Mouse (Mus musculus): Measurements from ENCODE around the gene Shpk. TPM values are rescaled to one million over a fixed set of nuclear protein-coding genes. Genes with fewer than 3 reads are reported as not detected.

The Shpk gene
- total RNA-seq, 1 experiment from 2014 or later, result 3.2 TPM

DNA sequence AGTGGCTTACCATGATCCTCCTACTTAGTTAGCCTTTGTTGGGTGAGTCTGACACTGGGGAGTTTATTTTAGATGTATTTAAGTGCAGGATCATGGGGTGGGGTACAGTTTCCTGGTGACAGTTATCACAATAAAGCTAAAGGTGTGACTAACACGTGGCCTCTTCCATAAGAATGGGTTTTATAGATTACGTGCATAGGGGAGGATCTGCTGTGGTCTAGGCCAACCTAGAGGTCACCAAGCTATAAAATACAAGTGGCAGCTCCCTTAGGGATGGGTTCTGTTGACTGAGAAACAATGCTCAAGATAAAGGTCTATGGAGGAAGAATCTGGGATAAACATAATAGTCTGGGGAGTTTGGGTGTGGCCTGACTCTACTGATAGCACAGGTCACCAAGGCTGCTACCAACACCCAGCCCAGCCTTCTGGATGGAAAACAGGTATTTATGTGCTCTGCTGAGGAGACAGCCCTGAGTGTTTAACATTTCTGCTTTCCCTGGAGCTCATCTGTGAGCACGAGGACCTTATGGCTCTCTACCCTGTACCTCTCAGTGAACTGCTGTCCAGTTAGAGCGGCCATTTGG lies 58.2 kb downstream of the Shpk start:
- no peak for ATAC-seq (replicated peaks; ENCODE audit: low read depth, poor library complexity, severe bottlenecking)

DNA sequence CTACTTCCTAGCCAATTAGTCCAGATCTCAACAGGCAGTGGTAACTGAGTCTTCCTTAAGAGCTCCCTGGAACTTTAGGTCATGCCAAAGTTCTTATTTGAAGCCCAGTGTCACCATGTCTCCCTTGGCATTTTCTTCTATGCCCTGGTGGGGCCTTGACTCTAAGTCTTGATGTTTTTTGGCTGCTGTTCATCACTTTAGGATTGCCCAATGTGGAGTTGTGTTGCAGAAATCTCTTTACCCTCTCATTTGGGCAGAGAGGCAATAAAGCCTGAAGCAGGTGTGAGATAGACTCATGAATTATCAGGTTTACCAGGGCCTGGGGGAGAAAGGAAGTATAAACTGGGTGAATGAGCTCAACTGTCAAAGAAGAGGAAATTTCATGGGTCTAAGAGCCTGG lies 59.4 kb downstream of the Shpk start:
- no peak for ATAC-seq (replicated peaks; ENCODE audit: low read depth, poor library complexity, severe bottlenecking)

DNA sequence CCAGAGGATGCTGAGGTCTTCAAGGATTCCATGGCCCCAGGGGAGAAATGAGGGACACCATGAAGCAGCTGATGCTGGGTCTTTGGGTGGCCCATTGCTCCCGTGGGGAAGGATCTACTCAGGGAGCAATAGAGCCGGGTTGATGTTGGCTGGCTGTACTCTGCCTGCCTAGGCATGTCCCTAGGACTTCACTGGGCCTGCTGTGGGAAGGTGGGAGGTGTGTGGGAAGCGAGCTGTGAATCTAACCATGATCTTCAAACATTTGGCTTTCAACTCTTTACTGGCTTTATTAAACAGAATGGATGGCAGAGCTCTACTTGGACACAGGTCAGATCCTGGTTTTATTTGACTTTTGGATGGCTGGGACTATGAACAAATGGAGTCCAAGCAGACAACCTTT lies 61.2 kb downstream of the Shpk start:
- no peak for ATAC-seq (replicated peaks; ENCODE audit: low read depth, poor library complexity, severe bottlenecking)

- ATAC-seq (replicated peaks; ENCODE audit: low read depth, poor library complexity, severe bottlenecking), result no peak
These were observed 62.1 kb downstream of the Shpk start for GRCm38 (mm10) chr11:73261385-73261784.

- ATAC-seq (replicated peaks; ENCODE audit: low read depth, poor library complexity, severe bottlenecking), result no peak
These were observed 68.0 kb downstream of the Shpk start, which contains the start of gene Trpv3 for GRCm38 (mm10) chr11:73267267-73267666. Trpv3 (plus strand) TSS chr11:73267388.

Other genes with a start within 250 kb of the Shpk start
- gene Atp2a3, start 238.3 kb upstream of the Shpk start, total RNA-seq (2017), result 42.5 and 60.0 TPM in 2 replicates
- 9.4 and 14.6 TPM in 2 replicates for gene P2rx1, start 200.4 kb upstream of the Shpk start, total RNA-seq (2017)
- 1.6 and 1.8 TPM in 2 replicates for gene Camkk1, start 180.5 kb upstream of the Shpk start, total RNA-seq (2017)
- 12.4 and 15.4 TPM in 2 replicates for gene Ncbp3, start 151.7 kb upstream of the Shpk start, total RNA-seq (2017)
- gene Itgae, start 108.9 kb upstream of the Shpk start, total RNA-seq (2017), result 0.05 TPM in 1 of 2 replicates, not detected in the other
- 18.6 and 22.8 TPM in 2 replicates for gene Haspin, start 61.2 kb upstream of the Shpk start, total RNA-seq (2017)
- not detected in 2 replicates for gene P2rx5, start 39.0 kb upstream of the Shpk start, total RNA-seq (2017)
- gene Emc6, start 22.4 kb upstream of the Shpk start, total RNA-seq (2017), result 46.6 and 48.2 TPM in 2 replicates
- gene Tax1bp3, start 22.4 kb upstream of the Shpk start, total RNA-seq (2017), result 7.7 and 11.4 TPM in 2 replicates
- gene Ctns, start 418 bp upstream of the Shpk start, total RNA-seq (2017), result 6.0 and 8.8 TPM in 2 replicates
- not detected in 2 replicates for gene Trpv1, start 34.8 kb downstream of the Shpk start, total RNA-seq (2017)
- gene Trpv3, start 67.9 kb downstream of the Shpk start, total RNA-seq (2017), result not detected in 2 replicates
- gene Aspa, start 130.1 kb downstream of the Shpk start, total RNA-seq (2017), result 3.8 and 7.4 TPM in 2 replicates
- gene Gm49340, start 130.3 kb downstream of the Shpk start, total RNA-seq (2017), result not detected in 2 replicates
- gene Spata22, start 130.3 kb downstream of the Shpk start, total RNA-seq (2017), result not detected in 2 replicates
- gene Olfr20, start 151.3 kb downstream of the Shpk start, total RNA-seq (2017), result not detected in 2 replicates
- gene Olfr376, start 171.8 kb downstream of the Shpk start, total RNA-seq (2017), result not detected in 2 replicates
- gene Olfr1, start 200.2 kb downstream of the Shpk start, total RNA-seq (2017), result not detected in 2 replicates
- gene Olfr378, start 229.0 kb downstream of the Shpk start, total RNA-seq (2017), result not detected in 2 replicates